Mouse (Mus musculus) small intestine, adult 10 weeks (tissue): ENCODE measurements around the gene 1700034J05Rik. TPM values are rescaled to one million over a fixed set of nuclear protein-coding genes. Genes with fewer than 3 reads are reported as not detected.

ENCODE experiments used
- polyA plus RNA-seq: library from polyadenylated mRNA; stranded (reverse); fragments of 350-450 nt; fragmentation: Illumina TruSeq; extraction: RNeasy Lipid Tissue Mini Kit (QIAGEN cat#74804); gene quantifications from one replicate; pipeline ENCODE4 v1.2.3, GENCODE M21; 2014; ENCODE audit warnings: low replicate concordance

Gene 1700034J05Rik
- not detected for polyA plus RNA-seq

GRCm38 (mm10) chr6:146954258-146954657, at the start of gene 1700034J05Rik:
TSS of gene 1700034J05Rik (minus strand) at chr6:146954422.

Other genes with a start within 250 kb of the 1700034J05Rik start
- 14.0 TPM for gene Stk38l, start 229.4 kb downstream of the 1700034J05Rik start, polyA plus RNA-seq
- 0.74 TPM for gene Arntl2, start 158.4 kb downstream of the 1700034J05Rik start, polyA plus RNA-seq
- not detected for gene Smco2, start 104.3 kb downstream of the 1700034J05Rik start, polyA plus RNA-seq
- 19.3 TPM for gene Ppfibp1, start 65.9 kb downstream of the 1700034J05Rik start, polyA plus RNA-seq
- 25.4 TPM for gene Rep15, start 78.2 kb upstream of the 1700034J05Rik start, polyA plus RNA-seq
- 21.4 TPM for gene Mrps35, start 88.3 kb upstream of the 1700034J05Rik start, polyA plus RNA-seq
- not detected for gene Mansc4, start 132.6 kb upstream of the 1700034J05Rik start, polyA plus RNA-seq
- 6.9 TPM for gene Klhl42, start 137.0 kb upstream of the 1700034J05Rik start, polyA plus RNA-seq